Mouse (Mus musculus) thymus, postnatal 4 days (tissue): ENCODE measurements around the gene Dyx1c1.

Experiments used
- DNase-seq: peaks from one replicate; pipeline ENCODE4 v3.0.0; 2021

Dyx1c1 gene

DNA sequence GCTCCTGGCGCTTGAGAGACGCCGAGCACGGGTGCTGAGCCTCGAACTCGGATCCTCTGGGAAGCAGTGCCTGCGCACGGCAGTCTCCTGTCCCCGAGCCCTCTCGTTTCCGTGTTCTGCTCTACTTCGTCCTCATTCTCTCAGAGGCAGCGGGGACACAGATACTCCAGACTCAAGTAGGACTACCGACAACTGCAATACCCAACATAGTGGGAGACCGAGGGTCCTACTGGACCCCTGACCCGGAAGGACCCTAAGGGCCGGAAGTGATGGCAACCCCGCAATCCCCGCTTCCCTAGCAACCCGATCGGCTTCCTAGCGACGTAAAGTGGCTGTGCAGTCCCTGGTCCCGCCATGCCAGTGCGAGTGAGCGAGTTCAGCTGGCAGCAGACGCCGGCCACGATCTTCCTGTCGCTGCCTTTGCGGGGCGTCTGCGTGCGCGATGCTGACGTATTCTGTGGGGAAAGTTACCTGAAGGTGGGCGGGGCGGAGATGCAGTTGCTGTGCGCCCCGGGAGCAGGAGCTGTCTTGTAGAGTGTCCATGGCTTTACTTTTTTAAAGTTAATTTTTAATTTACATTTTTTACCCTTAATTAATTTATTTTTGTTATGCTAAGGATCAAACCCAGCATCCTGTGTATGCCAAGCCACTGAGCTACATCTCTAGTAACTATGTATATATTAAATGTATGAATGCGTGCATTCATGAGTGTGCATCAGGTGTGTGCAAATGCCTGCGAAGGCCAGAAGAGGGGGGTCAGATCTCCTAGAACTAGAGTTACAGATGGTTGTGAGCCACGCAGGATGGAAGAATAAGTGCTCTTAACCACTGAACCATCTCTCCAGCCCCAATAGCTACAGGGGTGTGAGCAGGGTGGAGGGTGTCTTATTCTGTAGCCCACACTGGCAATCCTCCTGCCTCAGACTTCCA, at the start of gene Dyx1c1, which contains the start of gene Gm44503:
TSS of gene Dyx1c1 (plus strand) at position 265 of the 930 bp plus-strand sequence.
TSS of gene Gm44503 (plus strand) at position 332 of the 930 bp plus-strand sequence.
- peak; percentile 85 for DNase-seq

DNA sequence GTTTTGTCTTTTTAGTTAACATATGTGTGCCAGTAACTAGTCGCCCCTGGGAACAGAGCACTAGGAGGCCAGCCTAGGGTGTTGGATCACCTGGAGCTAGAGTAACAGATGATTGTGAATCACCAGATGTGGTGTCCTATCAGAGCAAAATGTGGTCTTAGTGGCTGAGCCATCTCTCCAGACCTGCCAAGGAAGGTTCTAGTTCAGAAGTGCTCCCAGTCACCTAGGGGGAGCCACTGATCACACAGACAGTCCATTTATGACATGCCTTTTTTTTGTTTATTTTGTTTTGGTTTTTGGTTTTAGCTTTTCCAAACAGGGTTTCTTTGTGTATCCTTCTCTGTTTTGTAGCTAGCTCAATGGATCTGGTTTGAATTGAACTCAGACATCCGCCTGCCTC, 47.2 kb upstream of the Dyx1c1 start:
- no peak for DNase-seq

DNA sequence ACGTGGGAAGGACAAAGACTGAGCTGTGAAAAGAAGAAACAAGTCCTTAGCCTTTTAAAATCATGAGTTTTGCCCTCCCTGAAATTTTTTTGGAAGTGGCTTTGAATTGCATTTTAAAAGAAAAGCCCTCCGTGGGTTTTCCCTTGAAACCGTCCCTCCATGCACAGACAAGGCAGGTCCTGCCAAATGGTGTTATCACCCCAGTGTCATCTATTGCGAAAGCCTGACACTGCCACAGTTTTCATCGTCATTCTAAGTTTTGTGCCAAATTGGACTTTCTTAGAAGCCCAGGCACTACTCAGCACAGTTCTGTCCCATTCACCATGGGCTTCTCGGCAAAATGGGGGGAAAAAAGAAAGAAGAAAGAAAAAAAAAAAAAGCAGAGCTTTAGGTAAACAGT, 45.0 kb upstream of the Dyx1c1 start:
- no peak for DNase-seq

DNA sequence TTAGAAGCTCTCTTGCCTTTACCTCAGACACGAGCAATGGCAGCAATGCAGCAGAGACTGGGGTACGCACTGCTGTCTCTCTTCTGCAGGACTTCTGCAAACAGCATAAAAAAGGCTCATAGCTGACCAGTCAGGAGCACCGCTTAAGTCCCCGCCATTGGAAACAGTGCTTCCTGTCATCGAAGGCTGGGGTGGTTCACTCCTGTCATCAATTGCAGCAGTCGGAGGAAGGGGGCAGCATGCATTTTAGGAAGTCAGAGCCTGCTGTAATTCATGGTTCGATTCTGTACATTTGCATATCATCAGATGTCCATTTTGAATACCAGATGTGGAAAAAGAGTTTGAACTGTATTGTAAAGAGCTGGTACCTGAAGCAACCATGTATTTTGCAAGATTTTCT, 42.9 kb upstream of the Dyx1c1 start:
- no peak for DNase-seq

DNA sequence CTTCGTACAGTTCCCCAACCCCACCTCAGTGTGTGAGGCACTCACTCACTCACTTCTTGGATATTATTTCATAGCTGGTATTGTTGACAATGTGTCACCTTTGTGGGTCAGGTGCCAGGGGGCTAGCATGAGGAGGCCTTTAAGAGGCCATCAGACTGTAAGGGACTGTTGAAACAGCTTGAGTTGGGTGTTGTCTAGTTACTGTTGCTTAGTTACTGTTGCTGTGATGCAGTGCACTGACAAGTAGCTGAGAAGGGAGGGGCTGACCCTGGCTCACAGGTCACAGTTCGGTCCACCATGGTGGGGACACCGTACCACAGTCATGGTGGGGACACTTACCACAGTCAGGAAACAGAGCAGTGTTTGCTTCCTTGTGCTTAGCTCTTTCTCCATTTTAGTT, 35.5 kb upstream of the Dyx1c1 start:
- DNase-seq, result no peak

DNA sequence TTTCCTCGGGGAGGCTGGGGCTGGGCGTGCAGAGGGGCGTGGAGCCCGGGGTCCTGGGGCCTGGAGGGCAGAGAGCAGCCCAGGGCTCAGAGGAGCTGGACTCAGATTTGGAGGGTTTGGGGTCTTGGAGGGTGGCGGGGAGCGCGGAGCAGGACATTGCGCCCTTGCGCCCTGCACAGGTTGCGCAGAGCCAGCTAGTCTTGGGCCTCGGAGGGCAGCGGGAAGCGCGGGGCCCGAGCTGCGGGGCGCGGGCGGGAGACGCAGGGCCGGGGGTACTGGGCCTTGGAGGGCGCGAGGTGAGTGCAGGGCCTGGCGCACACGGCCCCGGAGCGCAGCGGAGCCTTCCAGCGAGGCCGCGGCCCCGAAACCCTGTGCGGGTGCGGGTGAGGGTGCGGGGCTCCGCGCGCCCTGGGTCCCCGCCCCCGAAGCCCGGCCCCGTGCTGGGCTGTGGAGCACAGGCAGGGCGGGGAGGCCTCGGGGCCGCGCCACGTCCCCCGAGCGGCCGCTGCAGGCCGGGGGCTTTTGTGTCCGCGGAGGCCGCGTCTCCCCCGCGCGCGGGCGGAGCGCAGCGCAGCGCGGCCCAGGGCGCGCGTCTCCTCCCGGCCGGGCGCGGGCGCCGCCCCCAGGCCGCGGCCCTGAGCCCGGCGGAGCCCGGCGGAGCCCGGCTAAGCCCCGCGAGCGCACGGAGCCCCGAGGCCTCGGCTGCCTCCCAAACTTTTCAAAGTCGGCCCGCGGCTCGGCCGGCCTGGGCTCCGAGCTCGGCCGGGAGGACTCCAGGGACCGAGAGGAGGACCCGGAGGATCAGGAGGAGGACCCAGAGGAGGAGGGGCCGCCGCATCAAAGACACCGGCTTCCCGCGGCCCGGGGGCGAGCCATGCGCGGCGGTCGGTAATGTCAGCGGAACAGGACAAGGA, 33.3 kb upstream of the Dyx1c1 start, which contains the start of gene Pygo1:
TSS of gene Pygo1 (plus strand) at position 625 of the 914 bp plus-strand sequence.
- peak; percentile 40 for DNase-seq

DNA sequence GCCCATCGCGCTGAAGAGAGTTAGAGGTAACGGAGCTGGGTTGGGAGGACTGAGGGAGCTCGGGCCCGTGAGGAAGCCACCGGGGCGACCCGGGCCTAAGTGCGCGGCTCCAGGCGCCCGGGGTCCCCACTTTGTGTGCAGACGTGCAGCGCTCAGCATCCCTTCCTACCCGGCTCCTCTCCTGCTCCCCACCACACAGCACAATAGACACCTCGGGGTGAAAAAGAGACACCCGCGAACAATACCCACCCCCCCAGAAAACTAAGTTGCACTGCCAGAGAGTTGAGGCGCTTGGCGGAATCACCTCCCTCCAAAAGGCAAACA, 32.7 kb upstream of the Dyx1c1 start:
- DNase-seq, result no peak

DNA sequence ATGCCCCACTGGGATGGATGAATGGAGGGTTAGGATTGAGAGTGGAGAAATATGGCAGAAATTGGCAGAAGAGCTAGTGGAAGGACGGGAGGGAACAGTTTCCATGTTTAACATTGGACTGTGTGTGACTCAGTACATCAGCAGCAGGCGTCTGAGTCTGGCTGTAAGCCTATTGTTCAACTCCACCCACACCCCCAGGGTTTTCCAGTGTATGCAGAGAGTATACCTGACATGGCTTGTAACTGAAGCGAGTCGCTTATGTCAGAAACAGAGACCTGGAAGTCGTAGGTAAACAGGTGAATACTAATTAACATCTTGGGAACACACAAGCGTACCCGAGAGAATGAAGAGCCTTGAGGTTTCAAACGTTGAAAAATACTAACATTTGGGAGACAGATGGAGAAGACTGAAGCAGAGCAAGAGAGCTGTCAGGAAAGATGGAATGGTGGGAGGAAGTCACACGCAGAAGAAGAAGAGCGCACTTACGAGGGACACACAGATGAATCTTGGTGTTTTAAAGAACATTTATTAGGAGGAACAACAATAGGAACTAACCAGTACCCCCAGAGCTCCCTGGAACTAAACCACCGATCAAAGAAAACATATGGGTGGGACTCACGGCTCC, 27.3 kb upstream of the Dyx1c1 start:
- no peak for DNase-seq

DNA sequence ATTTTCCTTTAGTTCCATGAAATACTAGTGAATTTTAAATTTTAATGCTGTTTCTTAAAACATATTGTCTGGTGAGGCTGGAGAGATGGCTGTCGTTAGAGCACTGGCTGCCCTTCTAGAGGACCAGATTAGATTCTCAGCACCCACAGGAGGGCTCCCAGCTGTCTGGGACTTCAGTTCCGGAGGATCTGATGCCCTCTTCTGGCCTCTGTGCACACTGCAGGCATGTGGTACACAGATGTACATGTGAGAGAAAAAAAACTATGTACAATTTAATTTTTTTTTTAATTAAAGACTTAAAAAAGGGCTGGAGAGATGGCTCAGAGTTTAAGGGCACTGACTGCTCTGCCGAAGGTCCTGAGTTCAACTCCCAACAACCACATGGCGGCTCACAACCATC, 23.3 kb upstream of the Dyx1c1 start:
- peak; percentile 41 for DNase-seq

DNA sequence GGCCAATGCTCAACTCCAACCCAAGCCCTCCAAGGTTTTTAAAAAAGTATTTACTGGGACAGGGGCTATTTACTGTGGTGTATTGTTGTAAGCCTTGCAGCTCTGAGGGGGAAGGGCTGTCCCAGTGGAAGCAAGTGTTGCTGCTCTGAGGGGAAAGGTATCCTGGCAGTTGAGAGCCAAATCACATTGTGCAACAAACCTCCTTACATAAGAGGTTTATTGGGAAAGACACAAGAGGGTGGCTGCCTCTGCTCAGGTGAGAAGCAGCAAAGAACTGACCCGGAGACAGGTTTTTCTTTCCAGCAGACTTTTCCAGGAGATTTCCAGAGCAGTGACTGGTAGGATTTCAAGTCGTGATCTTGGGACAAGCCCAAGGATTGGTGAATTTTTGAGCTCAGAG, 22.3 kb upstream of the Dyx1c1 start:
- no peak for DNase-seq

DNA sequence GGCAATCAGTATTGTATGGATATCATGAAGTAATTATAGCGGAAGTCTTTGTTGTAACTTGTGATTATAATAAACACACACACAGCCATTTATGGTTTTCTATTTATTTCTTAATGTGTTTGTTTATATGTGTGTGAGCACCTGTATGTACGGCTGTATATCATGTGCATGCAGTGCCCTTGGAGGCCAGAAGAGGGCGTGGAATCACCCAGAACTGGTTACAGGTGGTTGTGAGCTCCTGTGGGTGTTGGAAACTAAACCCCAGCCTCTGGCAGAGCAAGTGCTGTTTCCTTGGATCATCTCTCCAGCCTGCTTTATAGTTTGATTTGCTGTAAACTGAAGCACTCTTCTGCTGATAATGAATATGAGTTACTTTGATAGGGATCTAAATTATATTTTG, 15.2 kb upstream of the Dyx1c1 start:
- DNase-seq, result peak; percentile 50

DNA sequence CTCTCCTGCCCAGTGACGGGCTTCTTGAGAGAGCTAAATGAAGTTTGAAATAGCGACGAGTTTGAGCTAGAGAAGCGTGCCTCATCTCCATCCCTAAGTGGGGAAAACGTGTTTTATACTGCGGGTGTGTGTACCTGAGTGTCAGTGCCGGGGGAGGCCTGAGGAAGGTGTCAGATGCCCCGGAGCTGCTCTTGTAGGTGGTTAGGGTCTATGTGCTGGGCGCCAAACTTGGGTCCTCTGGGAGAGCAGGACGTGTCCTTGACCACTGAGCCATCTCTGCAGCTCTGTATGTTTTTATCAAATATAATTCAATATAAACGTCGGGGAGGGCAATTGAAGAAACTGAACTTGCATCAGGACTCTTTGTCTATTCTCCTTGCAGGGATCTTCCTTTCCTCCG, 14.3 kb upstream of the Dyx1c1 start:
- DNase-seq, result no peak

DNA sequence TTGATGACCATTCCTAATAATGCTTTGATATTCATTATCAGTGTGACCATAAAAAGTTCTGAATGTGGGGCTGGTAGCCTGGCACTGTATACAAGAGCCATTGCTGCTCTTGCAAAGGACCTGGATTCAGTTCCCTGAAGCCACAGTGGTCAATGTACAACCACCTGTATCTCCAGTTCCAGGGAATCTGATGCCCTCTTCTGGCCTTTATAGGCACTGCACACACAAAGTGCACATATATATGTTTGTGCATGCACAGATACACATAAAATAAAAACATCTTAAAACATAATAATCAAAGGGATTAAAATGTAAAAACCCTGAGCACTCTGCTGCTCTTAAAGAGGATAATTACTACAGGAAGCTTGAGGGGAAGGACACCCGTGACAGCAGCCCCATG, 11.6 kb upstream of the Dyx1c1 start:
- DNase-seq, result no peak

DNA sequence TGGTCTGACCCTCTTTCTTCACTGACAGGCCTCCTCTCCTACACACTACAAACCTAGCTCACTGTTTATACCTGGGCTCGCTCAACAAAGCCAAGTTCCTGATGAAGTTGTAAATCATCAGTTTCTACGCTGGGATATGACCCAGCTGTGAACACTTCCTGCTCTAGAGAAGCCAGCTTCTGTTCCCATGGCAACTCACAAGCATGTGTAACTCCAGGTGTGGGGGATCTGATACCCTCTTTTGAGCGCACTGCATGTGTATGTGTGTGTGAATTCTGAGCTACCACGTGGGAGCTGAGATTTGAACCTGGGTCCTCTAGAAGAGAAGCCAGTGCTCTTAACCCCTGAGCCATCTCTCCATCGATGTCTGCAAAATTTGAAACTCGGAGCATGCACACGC, 9.0 kb upstream of the Dyx1c1 start:
- DNase-seq, result no peak

DNA sequence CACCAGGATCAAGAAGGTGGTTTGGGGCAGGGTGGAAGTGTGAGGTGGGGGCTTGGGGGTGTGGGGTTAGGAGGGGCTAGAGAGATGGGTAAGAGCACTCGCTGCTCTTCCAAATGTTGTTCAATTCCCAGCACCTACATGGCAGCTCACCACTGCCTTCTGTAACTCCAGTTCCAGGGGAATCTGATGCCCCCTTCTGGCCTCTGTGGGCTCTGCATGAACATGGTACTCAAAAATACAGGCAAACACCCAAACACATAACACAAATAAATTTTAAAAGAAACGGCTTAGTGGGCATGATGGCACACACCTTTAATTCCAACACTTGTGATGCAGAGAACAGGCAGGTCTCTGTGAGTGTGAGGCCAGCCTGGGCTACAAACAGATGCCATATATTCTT, 3.8 kb upstream of the Dyx1c1 start:
- DNase-seq, result peak; percentile 66

DNA sequence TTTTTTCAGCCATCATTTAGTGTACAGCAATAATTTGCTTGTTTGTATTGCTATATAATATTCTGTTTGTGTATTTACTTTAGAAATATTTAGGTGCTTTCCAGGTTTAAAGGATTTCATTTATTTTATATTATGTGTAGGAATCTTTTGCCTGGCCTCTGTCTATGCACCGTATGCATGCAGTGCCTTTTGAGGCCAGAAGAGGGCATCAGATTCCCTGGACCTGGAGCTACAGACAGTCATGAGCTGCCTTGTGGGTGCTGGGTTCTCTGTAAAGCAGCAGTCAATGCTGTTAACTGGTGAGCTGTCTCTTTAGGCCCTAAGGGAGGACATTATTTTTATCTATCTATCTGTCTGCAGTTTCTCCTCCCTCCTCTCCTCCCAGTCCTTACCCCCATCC, 3.0 kb upstream of the Dyx1c1 start:
- peak; percentile 75 for DNase-seq

DNA sequence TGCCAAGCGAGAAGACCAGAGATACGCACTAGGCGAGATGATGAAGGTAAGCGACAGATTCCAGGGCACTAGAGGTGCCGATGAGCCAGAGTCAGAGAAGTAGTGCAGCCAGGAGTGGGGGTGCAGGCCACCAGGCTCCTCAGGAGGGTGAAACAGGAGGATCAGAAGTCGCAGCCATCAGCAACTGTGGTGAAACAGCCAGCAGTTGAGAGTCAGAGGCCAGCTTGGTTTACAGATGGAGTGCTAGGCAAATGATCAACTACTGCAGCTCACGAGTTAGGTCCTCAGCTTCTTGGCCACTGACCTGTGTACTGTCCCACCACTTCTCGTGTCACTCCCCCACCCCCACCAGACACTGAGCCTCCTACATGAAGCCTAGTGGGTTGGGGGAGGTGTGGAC, 2.8 kb downstream of the Dyx1c1 start:
- DNase-seq, result peak; percentile 28

DNA sequence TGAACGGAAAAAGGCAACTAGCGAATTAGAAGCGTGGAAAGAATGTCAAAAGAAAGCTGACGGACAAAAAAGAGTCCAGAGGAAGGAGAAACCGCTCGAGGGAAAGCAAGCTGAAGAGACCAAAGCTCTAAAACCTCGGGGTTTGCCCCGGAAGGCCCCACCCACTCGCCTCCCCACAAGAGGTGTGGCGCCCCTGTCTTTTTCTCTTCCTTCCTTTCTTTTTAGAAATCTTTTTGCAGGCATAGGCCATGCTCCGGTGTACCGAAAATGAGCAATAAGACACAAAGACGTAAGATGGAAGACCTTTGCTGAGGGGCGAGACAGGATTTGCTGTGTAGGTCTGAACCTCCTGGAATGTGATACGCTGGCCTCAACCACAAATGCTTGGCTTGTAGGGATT, 3.4 kb downstream of the Dyx1c1 start:
- peak; percentile 77 for DNase-seq

DNA sequence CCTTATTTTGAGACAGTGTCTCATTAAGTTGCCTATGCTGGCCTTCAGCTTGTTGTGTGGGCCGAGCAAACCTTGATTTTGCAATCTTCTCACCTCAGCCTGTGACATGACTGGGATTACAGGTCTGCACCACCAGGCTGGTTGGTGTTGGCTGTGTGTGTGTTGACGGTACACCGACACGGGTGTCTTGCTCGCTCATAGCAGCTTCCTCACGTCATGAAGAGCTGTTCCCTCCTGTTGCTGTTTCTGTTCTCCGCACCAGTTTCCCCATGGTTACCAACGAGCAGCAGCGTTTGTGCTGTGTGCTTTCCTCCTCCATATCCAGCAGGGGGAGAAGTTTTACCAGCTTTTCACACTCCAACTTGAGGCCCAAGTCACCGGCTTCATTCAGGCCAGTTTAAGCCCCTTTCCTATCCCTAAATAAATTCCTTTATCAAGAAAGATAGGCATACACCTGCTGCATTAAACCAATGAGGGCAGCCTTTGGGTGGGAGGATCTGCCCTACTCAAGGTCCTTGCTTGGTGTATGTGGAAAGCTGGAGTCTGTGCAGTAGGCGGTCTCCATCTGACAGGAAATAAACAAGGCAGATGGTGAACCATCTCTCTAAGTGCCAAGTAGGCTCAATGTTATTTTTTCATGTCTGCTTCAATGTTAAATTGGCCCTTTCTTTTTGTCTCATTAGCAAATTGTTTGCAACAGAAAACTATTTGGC, 9.9 kb downstream of the Dyx1c1 start:
- peak; percentile 54 for DNase-seq

DNA sequence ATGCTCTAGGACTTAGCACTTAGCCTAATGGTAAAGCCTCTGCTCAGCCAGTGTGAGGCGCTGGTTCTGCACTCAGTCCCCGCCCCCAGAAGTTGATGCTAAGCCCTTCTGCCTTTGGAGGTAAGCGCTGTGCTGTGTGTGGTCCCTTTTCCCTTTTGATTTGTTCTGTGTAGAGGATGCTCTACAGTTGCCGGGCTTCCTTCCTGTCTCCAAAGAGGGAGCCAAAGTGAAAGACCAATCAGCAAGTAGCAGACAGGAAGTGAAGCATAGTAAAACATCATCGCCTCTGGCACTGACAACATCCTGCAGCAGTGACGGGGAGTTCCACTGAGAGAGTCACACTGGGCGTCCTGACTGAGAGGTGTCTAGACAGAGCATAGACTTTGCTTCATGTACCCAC, 11.3 kb downstream of the Dyx1c1 start:
- DNase-seq, result peak; percentile 58

DNA sequence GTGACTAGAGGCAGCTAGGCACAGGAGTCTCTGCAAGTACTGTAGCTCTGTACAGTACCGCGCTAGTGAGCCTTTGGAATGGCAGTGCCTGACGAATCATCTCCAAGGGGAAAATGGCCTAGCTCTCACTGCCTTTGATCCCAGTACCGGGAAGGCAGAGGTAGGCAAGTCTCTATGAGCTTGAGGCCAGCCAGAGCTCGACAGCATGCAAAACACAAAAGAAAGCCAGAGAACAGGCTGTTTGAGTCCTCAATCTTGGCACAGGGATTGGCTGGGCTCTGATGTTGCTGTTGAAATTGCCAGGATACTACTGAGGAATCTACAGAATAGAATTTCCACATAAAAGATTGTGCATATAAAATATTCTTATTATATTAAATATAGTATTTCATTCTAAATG, 13.8 kb downstream of the Dyx1c1 start:
- DNase-seq, result no peak

DNA sequence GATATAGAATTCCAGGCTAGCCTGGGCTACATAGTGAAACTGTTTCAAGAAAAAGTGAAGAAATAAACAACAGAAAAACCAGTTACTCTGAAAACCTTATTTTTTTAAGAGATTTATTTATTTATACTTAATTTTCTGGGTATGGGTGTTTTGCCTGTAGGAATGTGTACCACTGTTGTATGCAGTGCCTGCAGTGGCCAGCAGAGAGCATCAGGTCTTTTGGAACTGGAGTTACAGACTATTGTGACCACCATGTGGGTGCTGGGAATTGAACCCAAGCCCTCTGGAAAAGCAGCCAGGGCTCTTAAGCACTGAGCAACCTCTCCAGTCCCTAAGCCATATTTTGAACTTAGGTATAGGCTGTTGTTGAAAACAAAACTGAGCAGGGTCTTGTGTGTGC, 14.4 kb downstream of the Dyx1c1 start:
- DNase-seq, result no peak

DNA sequence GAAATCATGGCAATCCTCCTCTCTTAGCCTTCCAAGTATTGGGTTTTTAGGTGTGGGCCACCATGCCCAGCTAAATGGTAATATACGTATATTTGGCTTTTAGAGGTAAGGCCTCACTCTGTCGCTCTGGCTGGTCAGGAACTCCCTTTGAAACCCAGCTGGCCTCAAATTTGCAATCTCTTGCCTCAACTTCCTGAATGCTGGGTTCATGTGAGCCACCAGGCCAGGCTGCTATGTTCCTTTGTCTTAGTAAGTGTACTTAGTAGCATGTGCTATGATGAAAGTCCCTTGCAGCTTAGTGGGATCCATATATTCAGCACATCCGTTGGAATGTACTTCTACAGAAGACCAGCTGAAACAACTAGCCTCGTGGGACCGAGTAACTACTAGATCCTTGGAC, 16.1 kb downstream of the Dyx1c1 start:
- DNase-seq, result no peak
